Mouse (Mus musculus) kidney, adult 2 months (tissue): ENCODE measurements around the gene Ccdc65.

Experiments used
- CTCF ChIP-seq: fragments of 200-500 bp; conservative IDR thresholded peaks from 2 replicates; pipeline ENCODE4 v1.5.1; 2011; ENCODE audit warnings: low read depth, mild to moderate bottlenecking, control low read depth, low read length, moderate library complexity, mixed read lengths; ENCODE audit not compliant: insufficient read depth, insufficient read length
- POLR2A ChIP-seq: fragments of 200-500 bp; IDR thresholded peaks from one replicate; pipeline ENCODE4 v1.6.1; 2011; ENCODE audit warnings: low read depth, low read length, control low read depth

DNA sequence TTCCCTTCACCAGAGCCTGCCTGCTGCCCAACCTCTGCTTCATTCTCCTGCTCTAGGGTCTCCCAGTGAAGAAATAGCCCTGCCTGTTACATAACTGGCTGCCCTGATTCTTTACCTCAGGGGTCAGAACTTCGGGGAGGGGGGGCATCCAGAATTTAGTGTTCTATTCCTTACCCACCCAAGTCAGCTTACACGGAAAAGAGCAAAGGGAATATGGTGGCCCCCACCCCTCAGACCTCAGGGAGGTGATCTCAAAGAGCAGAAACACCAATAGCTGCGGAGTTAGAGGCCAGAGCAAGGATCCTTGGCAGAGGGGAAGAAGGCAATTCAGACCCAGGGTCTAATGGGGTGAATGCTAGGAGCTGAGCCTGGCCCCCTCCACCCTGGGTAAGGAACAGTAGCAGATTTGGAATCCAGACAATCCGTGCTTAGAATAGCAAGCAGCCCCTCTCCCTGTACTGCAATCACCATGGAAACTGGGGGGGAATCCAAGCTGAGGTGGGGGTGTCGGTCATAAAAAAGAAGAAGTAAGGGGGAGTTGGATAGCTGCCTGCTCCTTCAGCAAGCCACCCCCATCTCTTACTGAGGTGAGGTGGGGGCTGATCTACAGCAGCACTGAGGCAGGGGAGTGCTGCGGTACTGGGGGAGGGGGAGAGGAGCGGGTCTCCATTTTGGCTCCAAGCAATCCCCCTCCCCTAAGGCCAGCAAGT lies 33.6 kb upstream of the Ccdc65 start:
- TF ChIP-seq CTCF: no peak
- TF ChIP-seq POLR2A: no peak
